Mouse (Mus musculus): ENCODE measurements at regions not wholly inside any gene's neighbourhood (a gene's known extent, or its start where the extent isn't known, plus 50 kb on each side); places are given as distances from the start of the nearest gene placed in this dataset.
A peak's percentile ranks its signal among the peaks of the same experiment; 100 is the strongest.

GRCm38 (mm10) chr8:12158188-12158587 is 120.4 kb upstream of the A230072I06Rik start:
- Histone ChIP-seq H3K4me3 (ENCODE audit: insufficient read depth, low read depth, low read length) (no peak overlapping the region), H3K27ac (ENCODE audit: insufficient read depth, low read depth, low read length) (no peak overlapping the region), H3K4me1 (ENCODE audit: control insufficient read depth, insufficient read depth, low read length) (peaks cover 14% of the 10 kb centered on the region)
- 77% methylated on average over 9 of the region's 9 CpGs for WGBS
- no peak for TF ChIP-seq CTCF (IDR thresholded peaks at IDR 0.05; ENCODE audit: insufficient read depth, low read depth, low read length)
- no peak for TF ChIP-seq POLR2A (IDR thresholded peaks at IDR 0.05; ENCODE audit: insufficient read depth, low read depth, low read length)

DNA sequence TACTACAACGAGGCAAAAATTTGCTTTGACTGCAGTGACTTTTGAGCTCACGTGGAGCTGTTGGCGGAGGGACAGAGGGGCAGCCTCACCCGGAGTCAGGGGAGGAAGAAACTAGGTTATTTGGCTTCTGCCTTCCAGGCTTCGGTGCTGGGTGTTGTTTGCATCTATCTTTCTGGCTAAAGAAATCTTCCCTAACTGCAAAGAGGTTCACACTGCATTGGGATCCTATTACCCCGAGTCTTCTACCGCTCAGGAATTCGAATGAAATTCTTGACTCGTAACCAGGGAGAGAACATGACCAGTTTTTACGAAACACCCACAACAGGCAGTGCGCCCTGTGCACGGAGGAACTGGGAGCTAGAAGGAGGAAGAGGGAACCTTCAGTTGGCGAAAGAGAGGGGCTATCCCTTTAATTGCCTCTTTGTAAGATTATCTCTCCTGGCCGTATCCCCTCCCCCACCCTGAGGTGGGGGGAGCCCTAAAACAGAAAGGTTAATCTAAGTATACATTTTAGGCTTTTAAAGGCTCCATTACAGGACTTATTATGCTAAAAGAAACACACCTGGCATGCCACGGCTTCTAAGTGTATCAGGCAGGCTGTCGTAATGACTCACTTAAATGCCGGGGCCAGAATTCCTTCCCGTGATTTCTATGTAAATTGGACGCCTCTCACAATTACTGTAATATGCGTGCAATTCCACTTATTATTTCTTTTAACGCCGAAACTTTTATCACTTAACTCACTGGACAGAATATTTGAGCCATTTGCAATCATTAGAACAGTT is 115.5 kb upstream of the A230072I06Rik start:
- 12% methylated on average over 22 of the region's 22 CpGs for WGBS
- H3K27ac ChIP-seq (ENCODE audit: insufficient read depth, low read depth, low read length) = peak overlapping the region; percentile 69
- H3K4me3 ChIP-seq (ENCODE audit: insufficient read depth, low read depth, low read length) = 0 out of 2 replicates have a peak overlapping the region, but pooled peaks have one; percentile 13
- TF ChIP-seq POLR2A (IDR thresholded peaks at IDR 0.05; ENCODE audit: insufficient read depth, low read depth, low read length) = no peak
- TF ChIP-seq CTCF (IDR thresholded peaks at IDR 0.05; ENCODE audit: insufficient read depth, low read depth, low read length) = no peak
- peaks cover 22% of the 10 kb centered on the region for H3K4me1 ChIP-seq (ENCODE audit: control insufficient read depth, insufficient read depth, low read length)

DNA sequence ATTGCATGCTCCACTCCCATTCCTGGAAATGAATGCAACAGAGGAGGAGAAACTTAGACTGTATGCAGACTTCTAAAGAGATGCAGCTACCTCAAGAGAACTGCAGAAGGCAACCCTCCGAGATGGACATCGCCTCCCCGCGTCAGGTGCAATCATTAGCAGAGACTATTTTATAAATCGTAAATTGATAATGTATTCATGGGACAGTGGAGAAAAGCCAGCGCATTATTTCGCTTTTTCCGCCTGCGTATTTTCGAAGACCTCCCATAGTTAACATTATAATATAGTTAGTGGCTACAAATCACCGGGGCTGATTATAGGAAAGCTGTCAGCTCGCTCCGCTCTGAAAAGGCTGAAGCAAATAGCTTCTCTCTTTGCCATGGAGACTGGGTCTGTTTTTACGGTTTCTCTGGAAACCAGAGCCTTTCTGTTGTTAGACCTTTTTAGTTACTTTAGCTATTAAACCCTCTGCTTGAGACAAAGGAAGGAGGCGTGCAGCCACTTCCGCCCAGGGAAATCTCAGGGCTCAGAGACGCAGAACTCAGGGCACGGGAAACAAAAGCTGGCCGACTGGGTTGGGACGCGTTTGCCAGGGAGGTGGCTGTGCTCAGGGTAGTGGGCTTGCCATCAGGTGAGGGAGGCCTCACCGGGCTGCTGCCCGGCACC is 113.0 kb upstream of the A230072I06Rik start:
- Histone ChIP-seq H3K4me3 (ENCODE audit: insufficient read depth, low read depth, low read length) (no peak overlapping the region), H3K4me1 (ENCODE audit: control insufficient read depth, insufficient read depth, low read length) (peaks cover 22% of the 10 kb centered on the region), H3K27ac (ENCODE audit: insufficient read depth, low read depth, low read length) (peak overlapping the region; percentile 72)
- 22% methylated on average over 23 of the region's 23 CpGs for WGBS
- TF ChIP-seq CTCF (IDR thresholded peaks at IDR 0.05; ENCODE audit: insufficient read depth, low read depth, low read length) (no peak), POLR2A (IDR thresholded peaks at IDR 0.05; ENCODE audit: insufficient read depth, low read depth, low read length) (no peak)

DNA sequence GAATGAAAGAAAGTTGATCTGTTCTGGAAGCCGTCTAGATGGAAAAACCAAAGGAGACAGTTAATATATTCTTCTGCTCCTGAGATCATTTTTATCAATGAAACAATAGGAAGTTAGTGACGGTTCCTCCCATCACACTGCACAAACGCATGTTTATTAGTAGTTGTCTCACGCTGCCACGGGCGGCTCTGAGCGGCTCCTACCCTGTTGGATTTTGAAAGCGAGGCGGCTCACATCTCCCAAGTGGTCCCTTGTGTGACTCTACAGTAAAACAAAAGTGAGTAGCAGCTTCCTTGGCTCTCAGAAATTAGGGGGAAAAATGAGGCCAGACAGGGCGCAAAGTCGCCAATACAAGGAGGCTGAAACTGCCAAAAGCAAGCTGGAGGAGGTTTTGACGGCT is 106.8 kb upstream of the A230072I06Rik start:
- H3K4me1 ChIP-seq (ENCODE audit: control insufficient read depth, insufficient read depth, low read length) = peaks cover 14% of the 10 kb centered on the region
- WGBS = 39% methylated on average over 12 of the region's 12 CpGs
- no peak overlapping the region for H3K4me3 ChIP-seq (ENCODE audit: insufficient read depth, low read depth, low read length)
- no peak for TF ChIP-seq CTCF (IDR thresholded peaks at IDR 0.05; ENCODE audit: insufficient read depth, low read depth, low read length)
- TF ChIP-seq POLR2A (IDR thresholded peaks at IDR 0.05; ENCODE audit: insufficient read depth, low read depth, low read length) = no peak
- H3K27ac ChIP-seq (ENCODE audit: insufficient read depth, low read depth, low read length) = 0 out of 2 replicates have a peak overlapping the region, but pooled peaks have one; percentile 18

DNA sequence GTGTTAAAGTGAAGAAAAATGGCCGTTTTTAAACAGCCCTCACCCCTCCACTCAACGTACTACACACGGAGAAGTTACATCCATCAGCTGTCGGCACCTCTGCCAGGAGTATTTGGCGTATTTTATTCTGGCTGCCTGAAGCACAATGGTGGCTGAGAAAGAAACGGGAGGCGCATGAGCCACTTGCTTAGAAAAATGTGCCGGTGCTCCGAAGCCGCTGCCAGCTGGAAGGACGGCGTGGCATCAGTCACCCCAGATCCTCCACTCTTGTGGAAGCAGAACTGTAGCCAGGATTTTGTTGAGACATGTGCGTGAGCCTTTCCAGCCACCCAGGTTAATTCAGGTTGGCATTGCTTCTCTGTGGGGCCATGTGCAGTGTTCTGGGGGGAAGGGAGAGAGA is 103.1 kb upstream of the A230072I06Rik start:
- Histone ChIP-seq H3K27ac (ENCODE audit: insufficient read depth, low read depth, low read length) (no peak overlapping the region), H3K4me3 (ENCODE audit: insufficient read depth, low read depth, low read length) (no peak overlapping the region), H3K4me1 (ENCODE audit: control insufficient read depth, insufficient read depth, low read length) (peaks cover 14% of the 10 kb centered on the region)
- TF ChIP-seq CTCF (IDR thresholded peaks at IDR 0.05; ENCODE audit: insufficient read depth, low read depth, low read length) = no peak
- whole genome bisulfite sequencing = 36% methylated on average over 13 of the region's 13 CpGs

DNA sequence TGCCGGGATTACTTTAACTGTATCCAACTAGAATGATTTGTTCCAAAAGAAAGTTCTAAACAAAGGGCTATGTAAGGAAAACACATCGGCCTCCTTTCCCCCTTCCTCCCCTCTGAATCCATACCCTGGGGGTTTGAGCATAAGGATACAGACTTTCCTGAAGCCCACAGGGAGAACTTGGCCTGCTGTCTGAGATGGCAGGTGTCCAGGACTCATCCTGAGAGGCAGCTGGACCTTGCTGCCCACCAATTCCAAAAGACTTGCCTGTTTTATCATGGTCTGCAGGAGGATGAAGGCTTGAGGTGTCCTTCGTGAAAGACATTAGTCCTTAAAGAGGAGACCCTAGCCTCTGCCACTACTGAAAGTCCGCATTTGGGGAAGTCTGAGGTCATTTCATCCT is 94.0 kb upstream of the A230072I06Rik start:
- 74% methylated on average over 4 of the region's 4 CpGs for WGBS
- H3K4me1 ChIP-seq (ENCODE audit: control insufficient read depth, insufficient read depth, low read length) = peaks cover 23% of the 10 kb centered on the region
- no peak overlapping the region for H3K27ac ChIP-seq (ENCODE audit: insufficient read depth, low read depth, low read length)
- H3K4me3 ChIP-seq (ENCODE audit: insufficient read depth, low read depth, low read length) = no peak overlapping the region
- TF ChIP-seq CTCF (IDR thresholded peaks at IDR 0.05; ENCODE audit: insufficient read depth, low read depth, low read length) (no peak), POLR2A (IDR thresholded peaks at IDR 0.05; ENCODE audit: insufficient read depth, low read depth, low read length) (no peak)

GRCm38 (mm10) chr8:12187366-12187765 is 91.3 kb upstream of the A230072I06Rik start:
- 98% methylated on average over 3 of the region's 3 CpGs for WGBS
- TF ChIP-seq CTCF (IDR thresholded peaks at IDR 0.05; ENCODE audit: insufficient read depth, low read depth, low read length) = no peak
- no peak for TF ChIP-seq POLR2A (IDR thresholded peaks at IDR 0.05; ENCODE audit: insufficient read depth, low read depth, low read length)

GRCm38 (mm10) chr8:12188451-12188850 is 90.2 kb upstream of the A230072I06Rik start:
- WGBS = 71% methylated on average over 5 of the region's 5 CpGs
- Histone ChIP-seq H3K27ac (ENCODE audit: insufficient read depth, low read depth, low read length) (peak overlapping the region; percentile 86), H3K4me3 (ENCODE audit: insufficient read depth, low read depth, low read length) (no peak overlapping the region), H3K4me1 (ENCODE audit: control insufficient read depth, insufficient read depth, low read length) (peaks cover 23% of the 10 kb centered on the region)
- TF ChIP-seq CTCF (IDR thresholded peaks at IDR 0.05; ENCODE audit: insufficient read depth, low read depth, low read length) (no peak), POLR2A (IDR thresholded peaks at IDR 0.05; ENCODE audit: insufficient read depth, low read depth, low read length) (no peak)

More at GRCm38 (mm10) chr8:12187366-12187765, 91.3 kb upstream of the A230072I06Rik start:
- peaks cover 23% of the 10 kb centered on the region for H3K4me1 ChIP-seq (ENCODE audit: control insufficient read depth, insufficient read depth, low read length)
- no peak overlapping the region for H3K4me3 ChIP-seq (ENCODE audit: insufficient read depth, low read depth, low read length)
- no peak overlapping the region for H3K27ac ChIP-seq (ENCODE audit: insufficient read depth, low read depth, low read length)

GRCm38 (mm10) chr8:12188960-12189359 is 89.7 kb upstream of the A230072I06Rik start:
- H3K4me3 ChIP-seq (ENCODE audit: insufficient read depth, low read depth, low read length) = no peak overlapping the region
- 58% methylated on average over 4 of the region's 4 CpGs for WGBS

More at GRCm38 (mm10) chr8:12188960-12189359, 89.7 kb upstream of the A230072I06Rik start:
- TF ChIP-seq CTCF (IDR thresholded peaks at IDR 0.05; ENCODE audit: insufficient read depth, low read depth, low read length) = no peak
- no peak for TF ChIP-seq POLR2A (IDR thresholded peaks at IDR 0.05; ENCODE audit: insufficient read depth, low read depth, low read length)
- H3K4me1 ChIP-seq (ENCODE audit: control insufficient read depth, insufficient read depth, low read length) = peaks cover 25% of the 10 kb centered on the region
- peak overlapping the region; percentile 86 for H3K27ac ChIP-seq (ENCODE audit: insufficient read depth, low read depth, low read length)
